Mouse (Mus musculus) C2C12 (cell line): ENCODE measurements around the gene Foxd2.

Experiments
- CTCF ChIP-seq: IDR thresholded peaks from one replicate; pipeline ENCODE4 v1.5.1; 2011; ENCODE audit not compliant: control insufficient read depth, insufficient read depth, insufficient read length
- MYOG ChIP-seq: IDR thresholded peaks from one replicate; pipeline ENCODE4 v1.6.1; 2011; ENCODE audit not compliant: control insufficient read depth, insufficient read length; ENCODE audit errors: extremely low read depth

GRCm38 (mm10) chr4:114903422-114903782 lies 5.3 kb downstream of the Foxd2 start:
- no peak for TF ChIP-seq CTCF
- TF ChIP-seq MYOG, result no peak
